Mouse (Mus musculus): Measurements from ENCODE around the gene Phlda1. TPM values are rescaled to one million over a fixed set of nuclear protein-coding genes. Genes with fewer than 3 reads are reported as not detected.
"Not testable (repeated sequence)": the region's sequence is repeated elsewhere in the genome, so short reads cannot be mapped to it uniquely, and the experiment has no call there.

Gene Phlda1
- polyA plus RNA-seq, 1 experiment from 2014 or later, result 30.8 TPM

DNA sequence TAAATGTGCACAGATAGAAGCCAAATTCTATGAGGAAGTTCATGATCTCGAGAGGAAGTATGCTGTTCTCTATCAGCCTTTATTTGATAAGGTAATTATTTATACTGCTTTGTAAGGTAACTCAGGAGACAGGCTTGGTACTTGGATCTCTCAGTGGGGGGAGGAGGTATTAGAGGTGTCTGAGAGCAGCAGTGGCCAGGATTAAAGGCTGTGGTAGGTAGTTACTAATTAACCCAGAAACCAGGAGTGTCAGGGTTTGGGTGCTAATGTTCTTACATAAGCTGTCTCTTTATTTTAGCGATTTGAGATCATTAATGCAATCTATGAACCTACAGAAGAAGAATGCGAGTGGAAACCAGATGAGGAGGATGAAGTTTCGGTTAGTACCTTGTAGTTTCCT lies 16.0 kb upstream of the Phlda1 start:
- H3K9me3 ChIP-seq (replicated peaks; ENCODE audit: control insufficient read depth, low read length, poor library complexity, severe bottlenecking); H3K4me3 ChIP-seq (ENCODE audit: low read depth, low read length); H3K4me2 ChIP-seq (ENCODE audit: low read length); H3K27ac ChIP-seq (ENCODE audit: low read length); ATAC-seq; H3K9ac ChIP-seq (ENCODE audit: low read depth, low read length); H3K4me1 ChIP-seq (ENCODE audit: control insufficient read depth, insufficient read depth, low read length); H3K27me3 ChIP-seq (ENCODE audit: control insufficient read depth, insufficient read depth, low read depth, low read length): not testable (repeated sequence)
- H3K36me3 ChIP-seq (ENCODE audit: control insufficient read depth, insufficient read depth, low read length), result peaks cover 29% of the 10 kb centered on the region
- 90% methylated on average over 4 of the region's 4 CpGs for WGBS

GRCm38 (mm10) chr10:111495888-111496287 lies 10.2 kb upstream of the Phlda1 start:
- H3K4me3 ChIP-seq (ENCODE audit: low read depth, low read length), result no peak overlapping the region
- no peaks in the 10 kb centered on the region for H3K4me1 ChIP-seq (ENCODE audit: control insufficient read depth, insufficient read depth, low read length)
- H3K27me3 ChIP-seq (ENCODE audit: control insufficient read depth, insufficient read depth, low read depth, low read length), result no peaks in the 10 kb centered on the region
- ATAC-seq, result no peak
- H3K9me3 ChIP-seq (replicated peaks; ENCODE audit: control insufficient read depth, low read length, poor library complexity, severe bottlenecking), result no peaks in the 10 kb centered on the region
- no peak overlapping the region for H3K4me2 ChIP-seq (ENCODE audit: low read length)
- 93% methylated on average over 7 of the region's 7 CpGs for WGBS
- H3K9ac ChIP-seq (ENCODE audit: low read depth, low read length), result no peak overlapping the region
- peaks cover 31% of the 10 kb centered on the region for H3K36me3 ChIP-seq (ENCODE audit: control insufficient read depth, insufficient read depth, low read length)
- no peak overlapping the region for H3K27ac ChIP-seq (ENCODE audit: low read length)

DNA sequence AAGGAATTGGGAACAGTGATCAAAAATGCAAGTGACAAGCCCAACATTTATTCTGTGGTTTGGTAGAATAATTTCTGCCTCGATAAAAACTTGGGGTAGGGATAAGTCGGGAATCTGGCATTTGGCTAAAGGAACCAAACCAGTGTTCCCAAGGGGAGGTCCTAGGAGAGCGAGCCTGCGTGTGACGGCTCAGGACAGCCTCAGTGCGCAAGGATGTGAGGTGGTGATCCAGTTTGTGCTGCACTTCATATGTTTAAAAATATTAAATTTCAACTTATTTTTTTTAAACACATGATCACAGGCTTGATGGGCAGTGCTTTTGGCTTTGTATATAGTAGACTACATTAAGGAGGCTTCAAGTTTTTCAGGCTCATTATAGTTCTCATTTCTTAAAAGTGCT lies 6.2 kb upstream of the Phlda1 start:
- Histone ChIP-seq H3K9me3 (replicated peaks; ENCODE audit: control insufficient read depth, low read length, poor library complexity, severe bottlenecking) (no peaks in the 10 kb centered on the region), H3K36me3 (ENCODE audit: control insufficient read depth, insufficient read depth, low read length) (peaks cover 16% of the 10 kb centered on the region), H3K9ac (ENCODE audit: low read depth, low read length) (no peak overlapping the region), H3K27me3 (ENCODE audit: control insufficient read depth, insufficient read depth, low read depth, low read length) (no peaks in the 10 kb centered on the region), H3K4me2 (ENCODE audit: low read length) (no peak overlapping the region), H3K4me3 (ENCODE audit: low read depth, low read length) (no peak overlapping the region), H3K4me1 (ENCODE audit: control insufficient read depth, insufficient read depth, low read length) (no peaks in the 10 kb centered on the region), H3K27ac (ENCODE audit: low read length) (no peak overlapping the region)
- 71% methylated on average over 6 of the region's 6 CpGs for WGBS
- ATAC-seq, result no peak

DNA sequence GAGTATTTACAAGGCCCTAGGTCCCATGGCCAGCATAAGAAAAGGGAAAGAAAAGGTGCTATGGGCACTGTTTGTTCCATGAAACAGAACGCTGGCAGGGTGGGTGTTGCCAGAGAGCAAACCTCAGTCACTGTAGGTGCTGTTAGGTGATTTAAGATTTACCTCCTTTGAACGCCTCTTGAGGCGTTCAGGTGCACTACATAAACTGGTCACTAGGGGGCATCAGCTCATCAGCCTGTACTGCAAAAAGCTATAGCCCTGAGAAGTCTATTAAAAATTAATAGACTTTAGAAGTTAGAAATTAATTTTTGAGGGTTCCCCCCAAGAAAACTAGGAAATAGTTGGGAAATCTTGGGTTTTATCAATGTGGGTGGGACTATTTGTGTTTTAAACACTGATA lies 3.0 kb upstream of the Phlda1 start:
- 1% methylated on average over 3 of the region's 3 CpGs for WGBS

DNA sequence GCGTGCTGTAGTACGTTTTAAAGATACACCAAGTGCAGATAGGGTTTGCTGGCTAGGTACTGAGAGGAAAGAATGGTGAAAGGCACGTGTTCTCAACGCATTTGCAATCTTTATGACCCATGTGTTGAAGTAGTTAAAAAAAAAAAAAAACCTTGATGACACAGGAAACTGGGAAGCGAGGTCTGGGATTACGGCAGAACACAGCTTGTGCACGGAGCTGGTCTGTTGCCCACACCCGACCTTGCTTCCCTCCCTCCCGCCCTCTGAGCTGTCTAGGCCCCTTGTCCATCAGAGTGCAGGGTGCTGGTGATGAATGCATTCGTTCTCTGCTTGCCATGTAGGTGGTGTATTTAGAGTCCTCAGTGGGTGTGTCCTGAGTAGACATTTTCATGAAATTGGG lies 2.4 kb upstream of the Phlda1 start:
- no peaks in the 10 kb centered on the region for H3K27me3 ChIP-seq (ENCODE audit: control insufficient read depth, insufficient read depth, low read depth, low read length)
- no peak overlapping the region for H3K9ac ChIP-seq (ENCODE audit: low read depth, low read length)
- H3K4me1 ChIP-seq (ENCODE audit: control insufficient read depth, insufficient read depth, low read length), result peaks cover 5% of the 10 kb centered on the region
- H3K4me3 ChIP-seq (ENCODE audit: low read depth, low read length), result no peak overlapping the region
- no peak overlapping the region for H3K4me2 ChIP-seq (ENCODE audit: low read length)
- no peak overlapping the region for H3K27ac ChIP-seq (ENCODE audit: low read length)
- WGBS, result 52% methylated on average over 10 of the region's 10 CpGs
- H3K36me3 ChIP-seq (ENCODE audit: control insufficient read depth, insufficient read depth, low read length), result no peaks in the 10 kb centered on the region; the same call in 1 of the 2 replicates
- H3K9me3 ChIP-seq (replicated peaks; ENCODE audit: control insufficient read depth, low read length, poor library complexity, severe bottlenecking), result no peaks in the 10 kb centered on the region
- no peak for ATAC-seq

More for the DNA sequence above, 3.0 kb upstream of the Phlda1 start:
- no peak overlapping the region for H3K9ac ChIP-seq (ENCODE audit: low read depth, low read length)
- H3K27ac ChIP-seq (ENCODE audit: low read length), result no peak overlapping the region
- H3K4me2 ChIP-seq (ENCODE audit: low read length), result no peak overlapping the region
- peaks cover 6% of the 10 kb centered on the region for H3K36me3 ChIP-seq (ENCODE audit: control insufficient read depth, insufficient read depth, low read length)
- H3K4me1 ChIP-seq (ENCODE audit: control insufficient read depth, insufficient read depth, low read length), result no peaks in the 10 kb centered on the region; the same call in 1 of the 2 replicates
- no peak for ATAC-seq
- no peaks in the 10 kb centered on the region for H3K9me3 ChIP-seq (replicated peaks; ENCODE audit: control insufficient read depth, low read length, poor library complexity, severe bottlenecking)
- no peaks in the 10 kb centered on the region for H3K27me3 ChIP-seq (ENCODE audit: control insufficient read depth, insufficient read depth, low read depth, low read length)
- H3K4me3 ChIP-seq (ENCODE audit: low read depth, low read length), result no peak overlapping the region

DNA sequence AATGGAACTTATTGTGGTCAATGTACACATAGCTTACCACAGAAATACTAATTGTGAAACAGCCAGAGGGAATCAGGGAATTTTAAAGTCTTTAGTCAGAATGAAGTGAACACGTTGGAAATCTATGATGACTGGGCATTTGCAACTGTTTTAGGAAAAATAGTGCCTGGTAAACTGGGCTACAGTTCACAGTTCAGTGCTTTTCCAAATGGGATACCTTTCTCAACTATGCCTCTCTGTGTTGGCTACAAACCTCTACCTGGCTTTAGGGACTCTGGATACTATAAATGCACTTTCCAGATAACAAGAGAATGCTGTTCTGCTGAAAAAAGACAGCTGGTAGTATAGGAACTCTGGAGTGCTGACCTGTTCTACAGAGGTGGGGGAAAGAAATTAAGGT lies 1.5 kb upstream of the Phlda1 start:
- Histone ChIP-seq H3K4me2 (ENCODE audit: low read length) (no peak overlapping the region), H3K9me3 (replicated peaks; ENCODE audit: control insufficient read depth, low read length, poor library complexity, severe bottlenecking) (no peaks in the 10 kb centered on the region), H3K27me3 (ENCODE audit: control insufficient read depth, insufficient read depth, low read depth, low read length) (no peaks in the 10 kb centered on the region), H3K27ac (ENCODE audit: low read length) (no peak overlapping the region), H3K9ac (ENCODE audit: low read depth, low read length) (no peak overlapping the region), H3K4me3 (ENCODE audit: low read depth, low read length) (no peak overlapping the region), H3K4me1 (ENCODE audit: control insufficient read depth, insufficient read depth, low read length) (peaks cover 9% of the 10 kb centered on the region), H3K36me3 (ENCODE audit: control insufficient read depth, insufficient read depth, low read length) (no peaks in the 10 kb centered on the region)
- no peak for ATAC-seq
- WGBS, result 70% methylated on average over 1 of the region's 1 CpGs

GRCm38 (mm10) chr10:111505406-111505805 lies 680 bp upstream of the Phlda1 start:
- Histone ChIP-seq H3K4me3 (ENCODE audit: low read depth, low read length) (no peak overlapping the region), H3K4me2 (ENCODE audit: low read length) (peak overlapping the region; percentile 91), H3K4me1 (ENCODE audit: control insufficient read depth, insufficient read depth, low read length) (peaks cover 9% of the 10 kb centered on the region), H3K9me3 (replicated peaks; ENCODE audit: control insufficient read depth, low read length, poor library complexity, severe bottlenecking) (no peaks in the 10 kb centered on the region), H3K27me3 (ENCODE audit: control insufficient read depth, insufficient read depth, low read depth, low read length) (no peaks in the 10 kb centered on the region), H3K36me3 (ENCODE audit: control insufficient read depth, insufficient read depth, low read length) (no peaks in the 10 kb centered on the region), H3K27ac (ENCODE audit: low read length) (no peak overlapping the region), H3K9ac (ENCODE audit: low read depth, low read length) (no peak overlapping the region)
- 60% methylated on average over 7 of the region's 7 CpGs for WGBS
- no peak for ATAC-seq

- Histone ChIP-seq H3K9me3 (replicated peaks; ENCODE audit: control insufficient read depth, low read length, poor library complexity, severe bottlenecking) (no peaks in the 10 kb centered on the region), H3K4me2 (ENCODE audit: low read length) (peak overlapping the region; percentile 91), H3K9ac (ENCODE audit: low read depth, low read length) (peak overlapping the region; percentile 93), H3K4me3 (ENCODE audit: low read depth, low read length) (peak overlapping the region; percentile 79), H3K27me3 (ENCODE audit: control insufficient read depth, insufficient read depth, low read depth, low read length) (no peaks in the 10 kb centered on the region), H3K27ac (ENCODE audit: low read length) (peak overlapping the region; percentile 89), H3K36me3 (ENCODE audit: control insufficient read depth, insufficient read depth, low read length) (no peaks in the 10 kb centered on the region), H3K4me1 (ENCODE audit: control insufficient read depth, insufficient read depth, low read length) (peaks cover 9% of the 10 kb centered on the region)
- ATAC-seq, result peak; percentile 64
- WGBS, result under 1% methylated on average over 21 of the region's 23 CpGs
Observed at GRCm38 (mm10) chr10:111506926-111507459, 907 bp downstream of the Phlda1 start.

GRCm38 (mm10) chr10:111507460-111508211 lies 1.6 kb downstream of the Phlda1 start:
- peaks cover 9% of the 10 kb centered on the region for H3K4me1 ChIP-seq (ENCODE audit: control insufficient read depth, insufficient read depth, low read length)
- no peaks in the 10 kb centered on the region for H3K36me3 ChIP-seq (ENCODE audit: control insufficient read depth, insufficient read depth, low read length)
- no peaks in the 10 kb centered on the region for H3K27me3 ChIP-seq (ENCODE audit: control insufficient read depth, insufficient read depth, low read depth, low read length)
- peak overlapping the region; percentile 91 for H3K4me2 ChIP-seq (ENCODE audit: low read length)
- peak overlapping the region; percentile 93 for H3K9ac ChIP-seq (ENCODE audit: low read depth, low read length)
- WGBS, result under 1% methylated on average over 38 of the region's 38 CpGs
- peak overlapping the region; percentile 79 for H3K4me3 ChIP-seq (ENCODE audit: low read depth, low read length)
- H3K27ac ChIP-seq (ENCODE audit: low read length), result peak overlapping the region; percentile 89
- H3K9me3 ChIP-seq (replicated peaks; ENCODE audit: control insufficient read depth, low read length, poor library complexity, severe bottlenecking), result no peaks in the 10 kb centered on the region
- no peak for ATAC-seq
